Mouse (Mus musculus): ENCODE data around the gene Chchd3. TPM values are rescaled to one million over a fixed set of nuclear protein-coding genes. Genes with fewer than 3 reads are reported as not detected.

Gene Chchd3
- total and polyA plus RNA-seq, 3 experiments = 205 to 243 TPM; not detected in 1

DNA sequence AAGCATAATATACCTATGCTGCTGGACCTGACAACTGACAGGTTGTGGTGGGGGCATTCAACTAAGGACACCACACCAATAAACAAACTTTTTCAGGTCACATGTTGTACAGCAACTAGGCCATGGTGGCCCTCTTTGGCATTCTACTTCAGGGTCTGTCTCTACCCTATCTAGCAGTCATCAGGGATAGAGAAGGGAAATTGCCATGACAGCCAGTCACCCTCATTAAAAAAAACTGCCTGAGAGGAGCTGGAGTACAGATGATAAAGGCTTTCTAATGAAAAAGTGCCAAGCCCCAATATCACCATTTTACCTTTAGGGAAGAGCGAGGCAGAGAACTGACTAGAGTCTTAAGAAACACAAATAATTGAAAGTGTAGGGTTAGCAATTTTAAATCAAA lies 27.5 kb downstream of the Chchd3 start:
- Histone ChIP-seq H3K36me3 (ENCODE audit: control insufficient read depth in 1 of 2, insufficient read depth in 2 of 2, low read length in 2 of 2) (peaks cover 8 to 18% of the 10 kb centered on the region in 2 experiments), H3K27me3 (ENCODE audit: control insufficient read depth in 1 of 2, insufficient read depth in 2 of 2, low read length in 2 of 2) (no peaks in the 10 kb centered on the region), H3K9me3 (replicated peaks; ENCODE audit: insufficient read depth, low read length) (no peaks in the 10 kb centered on the region), H3K4me3 (ENCODE audit: control insufficient read depth in 1 of 2, insufficient read depth in 1 of 2, low read depth in 2 of 2, low read length in 2 of 2) (no peak overlapping the region), H3K27ac (ENCODE audit: control insufficient read depth, low read depth, low read length) (no peak overlapping the region), H3K79me2 (ENCODE audit: control insufficient read depth, insufficient read depth, low read length, poor library complexity) (peaks cover 8% of the 10 kb centered on the region), H3K9ac (ENCODE audit: control insufficient read depth, low read depth, low read length, poor library complexity, severe bottlenecking) (no peak overlapping the region), H3K4me1 (ENCODE audit: control insufficient read depth in 1 of 2, insufficient read depth in 2 of 2, low read length in 2 of 2) (peaks cover 0 to 15% of the 10 kb centered on the region in 2 experiments; a peak in 3 of 4 replicates)
- DNase-seq (ENCODE audit: low read depth, low spot score) = peak; percentile 34
- no peak for TF ChIP-seq ZMIZ1 (IDR thresholded peaks at IDR 0.05; ENCODE audit: low read depth, low read length)
- no peak for TF ChIP-seq MAZ (IDR thresholded peaks at IDR 0.05; ENCODE audit: low read depth, low read length)
- TF ChIP-seq TAL1 (IDR thresholded peaks at IDR 0.05; ENCODE audit: low read length) = no peak
- no peak for TF ChIP-seq KAT2A (conservative IDR thresholded peaks at IDR 0.05; ENCODE audit: low read depth, low read length)
- TF ChIP-seq MXI1 (IDR thresholded peaks at IDR 0.05; ENCODE audit: low read depth, low read length) = 0 out of 2 replicates have a peak, but pooled peaks have one; percentile 30
- TF ChIP-seq ZNF384 (IDR thresholded peaks at IDR 0.05; ENCODE audit: low read depth, low read length) = peak; percentile 68
- no peak for TF ChIP-seq SMC3 (IDR thresholded peaks at IDR 0.05; ENCODE audit: low read depth, low read length)
- no peak for TF ChIP-seq MYB (IDR thresholded peaks at IDR 0.05; ENCODE audit: low read depth, low read length)
- peak; percentile 48; the same call in 1 of the 2 replicates for TF ChIP-seq TCF12 (IDR thresholded peaks at IDR 0.05; ENCODE audit: low read depth, low read length)
- TF ChIP-seq MYC (IDR thresholded peaks at IDR 0.05; ENCODE audit: low read depth, low read length) = no peak
- TF ChIP-seq USF1 (IDR thresholded peaks at IDR 0.05; ENCODE audit: low read depth, low read length) = no peak
- no peak for TF ChIP-seq TBP (IDR thresholded peaks at IDR 0.05; ENCODE audit: low read depth, low read length)
- TF ChIP-seq ETS1 (IDR thresholded peaks at IDR 0.05; ENCODE audit: low read depth, low read length) = no peak
- no peak for TF ChIP-seq MAFK (IDR thresholded peaks at IDR 0.05; ENCODE audit: borderline replicate concordance, low read depth, low read length)
- no peak for TF ChIP-seq MAX (IDR thresholded peaks at IDR 0.05; ENCODE audit: low read length)
- no peak for TF ChIP-seq USF2 (IDR thresholded peaks at IDR 0.05; ENCODE audit: borderline replicate concordance in 1 of 2, insufficient read depth in 1 of 2, low read depth in 1 of 2, low read length in 2 of 2)
- TF ChIP-seq RCOR1 (IDR thresholded peaks at IDR 0.05; ENCODE audit: low read depth, low read length) = no peak
- TF ChIP-seq CHD2 (IDR thresholded peaks at IDR 0.05; ENCODE audit: low read length) = no peak

DNA sequence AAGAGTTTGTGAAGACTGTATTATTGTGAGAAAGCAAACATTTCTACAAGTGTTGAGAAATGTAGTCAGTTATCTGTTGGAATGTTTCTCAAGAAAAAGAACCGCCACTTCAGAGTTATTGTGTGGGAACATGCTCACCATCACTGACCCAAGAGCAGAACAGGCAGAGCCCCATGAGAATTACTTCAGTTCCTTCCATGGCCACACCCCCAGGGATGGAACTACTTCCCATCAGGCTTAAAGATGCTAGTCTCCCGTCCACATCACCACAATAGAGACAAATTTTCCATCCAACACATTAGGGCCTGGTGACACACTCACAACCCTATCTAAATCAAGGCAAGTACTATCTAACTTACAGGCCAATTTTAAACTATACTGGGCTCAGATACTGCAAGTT lies 28.4 kb downstream of the Chchd3 start:
- no peak for DNase-seq (ENCODE audit: low read depth, low spot score)
- H3K27ac ChIP-seq (ENCODE audit: control insufficient read depth, low read depth, low read length) = no peak overlapping the region
- H3K9me3 ChIP-seq (replicated peaks; ENCODE audit: insufficient read depth, low read length) = no peaks in the 10 kb centered on the region
- H3K79me2 ChIP-seq (ENCODE audit: control insufficient read depth, insufficient read depth, low read length, poor library complexity) = peaks cover 8% of the 10 kb centered on the region
- no peak for TF ChIP-seq JUND (IDR thresholded peaks at IDR 0.05; ENCODE audit: low read depth, low read length)
- no peak for TF ChIP-seq RAD21 (IDR thresholded peaks at IDR 0.05; ENCODE audit: low read depth, low read length)
- no peak for TF ChIP-seq ZNF384 (IDR thresholded peaks at IDR 0.05; ENCODE audit: low read depth, low read length)
- TF ChIP-seq KAT2A (conservative IDR thresholded peaks at IDR 0.05; ENCODE audit: low read depth, low read length) = no peak
- TF ChIP-seq ZKSCAN1 (IDR thresholded peaks at IDR 0.05; ENCODE audit: low read depth, low read length) = no peak
- no peak for TF ChIP-seq MEF2A (IDR thresholded peaks at IDR 0.05; ENCODE audit: extremely low read depth, insufficient replicate concordance, low read depth, low read length, poor library complexity, severe bottlenecking)
- no peak for TF ChIP-seq BHLHE40 (IDR thresholded peaks at IDR 0.05; ENCODE audit: borderline replicate concordance, low read depth, low read length)
- no peak for TF ChIP-seq ELF1 (IDR thresholded peaks at IDR 0.05; ENCODE audit: low read depth, low read length)
- TF ChIP-seq GATA1 (IDR thresholded peaks at IDR 0.05; ENCODE audit: low read depth, low read length) = no peak
- TF ChIP-seq GABPA (IDR thresholded peaks at IDR 0.05; ENCODE audit: low read depth, low read length) = no peak
- TF ChIP-seq EP300 (IDR thresholded peaks at IDR 0.05; ENCODE audit: low read depth in 1 of 2, low read length in 2 of 2) = no peak
- no peak for TF ChIP-seq USF1 (IDR thresholded peaks at IDR 0.05; ENCODE audit: low read depth, low read length)
- H3K27me3 ChIP-seq (ENCODE audit: control insufficient read depth in 1 of 2, insufficient read depth in 2 of 2, low read length in 2 of 2) = no peaks in the 10 kb centered on the region
- H3K36me3 ChIP-seq (ENCODE audit: control insufficient read depth in 1 of 2, insufficient read depth in 2 of 2, low read length in 2 of 2) = peaks cover 8 to 16% of the 10 kb centered on the region in 2 experiments
- H3K4me1 ChIP-seq (ENCODE audit: control insufficient read depth in 1 of 2, insufficient read depth in 2 of 2, low read length in 2 of 2) = peaks cover 0 to 15% of the 10 kb centered on the region in 2 experiments; a peak in 3 of 4 replicates
- H3K9ac ChIP-seq (ENCODE audit: control insufficient read depth, low read depth, low read length, poor library complexity, severe bottlenecking) = no peak overlapping the region
- H3K4me3 ChIP-seq (ENCODE audit: control insufficient read depth in 1 of 2, insufficient read depth in 1 of 2, low read depth in 2 of 2, low read length in 2 of 2) = no peak overlapping the region
